Mouse (Mus musculus) activated CD4-positive, CD25-positive, alpha-beta regulatory T cell, adult 4 months (primary cell): ENCODE data around the gene Trpm4. TPM values are rescaled to one million over a fixed set of nuclear protein-coding genes. Genes with fewer than 3 reads are reported as not detected.
A peak's percentile ranks its signal among the peaks of the same experiment; 100 is the strongest.

Experiments
- ATAC-seq: one replicate; pipeline ENCODE4 v1.8.0; 2017
- polyA plus RNA-seq, 2 experiments: library from polyadenylated mRNA; unstranded; fragments of 100-300 nt; shearing (Covaris generic); gene quantifications; one replicate each; pipeline ENCODE4 v1.2.1; 2017

Gene Trpm4
- polyA plus RNA-seq, 2 experiments from 2014 or later: 21.7 to 27.8 TPM

GRCm38 (mm10) chr7:45346905-45347304, 13.3 kb upstream of the Trpm4 start:
- ATAC-seq: no peak

- ATAC-seq: no peak
Observed at GRCm38 (mm10) chr7:45343543-45343942, 10.0 kb upstream of the Trpm4 start.

GRCm38 (mm10) chr7:45342081-45342480, 8.5 kb upstream of the Trpm4 start:
- no peak for ATAC-seq

GRCm38 (mm10) chr7:45341303-45341702, 7.7 kb upstream of the Trpm4 start:
- peak; percentile 80 for ATAC-seq

GRCm38 (mm10) chr7:45340669-45341068, 7.1 kb upstream of the Trpm4 start:
- ATAC-seq: no peak

- ATAC-seq: no peak
Observed at GRCm38 (mm10) chr7:45340066-45340442, 6.5 kb upstream of the Trpm4 start.

- no peak for ATAC-seq
Observed at GRCm38 (mm10) chr7:45339410-45340065, 6.0 kb upstream of the Trpm4 start.

- no peak for ATAC-seq
Observed at GRCm38 (mm10) chr7:45338161-45338911, 4.8 kb upstream of the Trpm4 start.

- ATAC-seq: no peak
Observed at GRCm38 (mm10) chr7:45337469-45337868, 3.9 kb upstream of the Trpm4 start.

GRCm38 (mm10) chr7:45336319-45336718, 2.7 kb upstream of the Trpm4 start:
- no peak for ATAC-seq

GRCm38 (mm10) chr7:45335056-45335455, 1.5 kb upstream of the Trpm4 start, which contains the start of gene Hrc:
TSS of gene Hrc (plus strand) at chr7:45335290.
- no peak for ATAC-seq

- ATAC-seq: no peak
Observed at GRCm38 (mm10) chr7:45334605-45335004, 1.0 kb upstream of the Trpm4 start.

- ATAC-seq: peak; percentile 14
Observed at GRCm38 (mm10) chr7:45332685-45333425, 725 bp downstream of the Trpm4 start.

GRCm38 (mm10) chr7:45331502-45331901, 2.1 kb downstream of the Trpm4 start:
- ATAC-seq: no peak

GRCm38 (mm10) chr7:45328841-45329475, 4.6 kb downstream of the Trpm4 start:
- no peak for ATAC-seq

GRCm38 (mm10) chr7:45325800-45326199, 7.8 kb downstream of the Trpm4 start:
- ATAC-seq: no peak

- no peak for ATAC-seq
Observed at GRCm38 (mm10) chr7:45323069-45323468, 10.5 kb downstream of the Trpm4 start.

GRCm38 (mm10) chr7:45322245-45322644, 11.3 kb downstream of the Trpm4 start:
- no peak for ATAC-seq

- no peak for ATAC-seq
Observed at GRCm38 (mm10) chr7:45316536-45316935, 17.0 kb downstream of the Trpm4 start.

GRCm38 (mm10) chr7:45315182-45315701, 18.3 kb downstream of the Trpm4 start:
- ATAC-seq: no peak

- no peak for ATAC-seq
Observed at GRCm38 (mm10) chr7:45313495-45313894, 20.1 kb downstream of the Trpm4 start.

GRCm38 (mm10) chr7:45312686-45313453, 20.7 kb downstream of the Trpm4 start:
- no peak for ATAC-seq
